Mouse (Mus musculus): Measurements from ENCODE around the gene Amotl1.

DNA sequence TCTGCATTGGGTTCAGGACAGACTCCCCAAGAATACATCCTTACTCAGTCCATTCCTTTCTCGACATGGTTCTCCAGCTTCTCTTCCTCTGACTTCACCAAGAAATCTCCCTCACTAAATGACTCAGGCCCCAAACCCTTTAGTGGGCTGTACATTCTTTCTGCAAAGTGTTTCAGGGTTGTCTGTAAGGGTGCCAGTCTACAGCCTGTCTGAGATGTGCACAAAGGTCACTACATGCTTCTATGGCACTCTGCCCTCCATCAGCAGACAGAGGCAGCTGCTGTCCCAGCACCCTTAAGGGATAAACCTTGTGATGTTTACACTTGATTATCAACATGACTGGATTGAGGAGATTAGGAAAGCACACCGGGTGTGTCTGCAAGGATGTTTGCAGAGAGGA lies 123.2 kb downstream of the Amotl1 start:
- no peak for TF ChIP-seq CTCF (IDR thresholded peaks at IDR 0.05; ENCODE audit: low read depth)
- TF ChIP-seq EP300 (IDR thresholded peaks at IDR 0.05; ENCODE audit: low read depth): no peak

Measured in heart, postnatal 0 days (tissue).